Mouse (Mus musculus): ENCODE results near the gene Clns1a.

Clns1a gene

GRCm38 (mm10) chr7:97766406-97767166 lies 70.2 kb downstream of the Clns1a start:
- DNase-seq (ENCODE audit: low spot score) = no peak

- no peak for DNase-seq (ENCODE audit: low spot score)
Measured at GRCm38 (mm10) chr7:97767841-97768240, 71.4 kb downstream of the Clns1a start.

GRCm38 (mm10) chr7:97769020-97769419 lies 72.6 kb downstream of the Clns1a start:
- no peak for DNase-seq (ENCODE audit: low spot score)

Data from ovary, postnatal 14 days (tissue).